Mouse (Mus musculus) forebrain, postnatal 0 days (tissue): Measurements from ENCODE around the gene Acaa1a. TPM values are rescaled to one million over a fixed set of nuclear protein-coding genes. Genes with fewer than 3 reads are reported as not detected.
A peak's percentile ranks its signal among the peaks of the same experiment; 100 is the strongest.

Experiments
- ATAC-seq: fragments of 200-750 bp; cut with Nextera tagmentation; 2 replicates; pipeline ENCODE4 v1.8.0; 2017; ENCODE audit warnings: mild to moderate bottlenecking, moderate library complexity
- DNase-seq: peaks from one replicate; pipeline ENCODE4 v3.0.0-alpha.2; 2015
- H3K27ac ChIP-seq: fragments of 300-500 bp; sonication (generic); 2 replicates; pipeline ENCODE4 v1.5.1; 2014; ENCODE audit warnings: low read depth, mild to moderate bottlenecking, antibody characterized with exemption, low read length, moderate library complexity, mixed read lengths
- H3K27me3 ChIP-seq: fragments of 300-500 bp; sonication (generic); 2 replicates; pipeline ENCODE4 v1.6.1; 2014; ENCODE audit warnings: mild to moderate bottlenecking, low read length, mixed read lengths; ENCODE audit not compliant: insufficient read depth
- H3K36me3 ChIP-seq: fragments of 300-500 bp; sonication (generic); 2 replicates; pipeline ENCODE4 v1.6.1; 2014; ENCODE audit warnings: mild to moderate bottlenecking, moderate library complexity; ENCODE audit not compliant: insufficient read depth
- H3K4me1 ChIP-seq: fragments of 300-500 bp; sonication (generic); 2 replicates; pipeline ENCODE4 v1.6.1; 2014; ENCODE audit warnings: antibody characterized with exemption; ENCODE audit not compliant: insufficient read depth
- H3K4me2 ChIP-seq: fragments of 300-500 bp; sonication (generic); 2 replicates; pipeline ENCODE4 v1.6.1; 2014; ENCODE audit warnings: low read depth, mild to moderate bottlenecking, moderate library complexity
- H3K4me3 ChIP-seq: fragments of 300-500 bp; sonication (generic); 2 replicates; pipeline ENCODE4 v1.5.1; 2014; ENCODE audit warnings: low read depth, low read length, mixed read lengths
- H3K9ac ChIP-seq: fragments of 300-500 bp; sonication (generic); 2 replicates; pipeline ENCODE4 v1.6.1; 2014; ENCODE audit warnings: mild to moderate bottlenecking
- H3K9me3 ChIP-seq: fragments of 300-500 bp; sonication (generic); 2 replicates; pipeline ENCODE4 v1.6.1; 2016; ENCODE audit warnings: low read length
- CTCF ChIP-seq: sonication (generic); IDR thresholded peaks from 2 replicates; pipeline ENCODE4 v1.5.1; 2016; ENCODE audit warnings: antibody characterized with exemption, control low read depth, low read depth
- WGBS: fragments of 180-500 bp; shearing (Covaris S2); extraction: QIAGEN DNeasy Blood & Tissue Kit; methylation state at CpG from one replicate; pipeline ENCODE4 v1.1.7; 2014; 5-methylcytosine and 5-hydroxymethylcytosine counted together
- polyA plus RNA-seq: library from polyadenylated mRNA; unstranded; fragments of >200 nt; fragmentation: Nextera tagmentation; extraction: Ambion mirVana; gene quantifications from 2 replicates; pipeline ENCODE4 v1.2.1, GENCODE M21; 2015
- total RNA-seq: library from RNA; depleted of rRNA; stranded (reverse); fragments of >200 nt; gene quantifications from 2 replicates; pipeline ENCODE4 v1.2.3, GENCODE M21; 2014

Acaa1a gene
- total and polyA plus RNA-seq, 2 experiments from 2014 or later = 86.6 to 130 TPM

GRCm38 (mm10) chr9:119338350-119338749 is 1.1 kb upstream of the Acaa1a start:
- H3K9me3 ChIP-seq = no peaks in the 10 kb centered on the region
- H3K9ac ChIP-seq = no peak overlapping the region
- H3K27ac ChIP-seq = no peak overlapping the region
- no peaks in the 10 kb centered on the region for H3K27me3 ChIP-seq
- TF ChIP-seq CTCF = no peak
- H3K4me2 ChIP-seq = no peak overlapping the region
- H3K4me3 ChIP-seq = no peak overlapping the region
- peaks cover 1% of the 10 kb centered on the region for H3K36me3 ChIP-seq
- 91% methylated on average over 3 of the region's 3 CpGs for WGBS
- DNase-seq = no peak
- H3K4me1 ChIP-seq = peaks cover 15% of the 10 kb centered on the region
- no peak for ATAC-seq

- H3K9ac ChIP-seq = peak overlapping the region; percentile 83; the same call in 1 of the 2 replicates
- WGBS = 53% methylated on average over 7 of the region's 7 CpGs
These were observed 370 bp upstream of the Acaa1a start for GRCm38 (mm10) chr9:119339106-119339505.

GRCm38 (mm10) chr9:119340212-119340580 is 720 bp downstream of the Acaa1a start:
- 5% methylated on average over 8 of the region's 8 CpGs for WGBS
- H3K27ac ChIP-seq = peak overlapping the region; percentile 85

More at GRCm38 (mm10) chr9:119339106-119339505, 370 bp upstream of the Acaa1a start:
- H3K4me1 ChIP-seq = peaks cover 15% of the 10 kb centered on the region
- no peaks in the 10 kb centered on the region for H3K27me3 ChIP-seq
- TF ChIP-seq CTCF = no peak
- H3K4me3 ChIP-seq = peak overlapping the region; percentile 64; the same call in 1 of the 2 replicates
- H3K9me3 ChIP-seq = no peaks in the 10 kb centered on the region
- H3K27ac ChIP-seq = no peak overlapping the region
- H3K4me2 ChIP-seq = peak overlapping the region; percentile 78
- H3K36me3 ChIP-seq = peaks cover 8% of the 10 kb centered on the region
- DNase-seq (no peak), ATAC-seq (no peak)

GRCm38 (mm10) chr9:119340909-119341816 is 1.7 kb downstream of the Acaa1a start, which contains the start of gene Myd88:
Gene Myd88 (minus strand): TSS chr9:119341411.
- TF ChIP-seq CTCF = no peak
- no peaks in the 10 kb centered on the region for H3K9me3 ChIP-seq
- H3K9ac ChIP-seq = peak within 1 kb of the TSS; percentile 83
- peak; percentile 96 for DNase-seq
- H3K4me1 ChIP-seq = peaks cover 15% of the 10 kb centered on the region
- H3K4me2 ChIP-seq = peak within 1 kb of the TSS; percentile 78
- peak within 1 kb of the TSS; percentile 85 for H3K27ac ChIP-seq
- peak; percentile 98 for ATAC-seq
- no peaks in the 10 kb centered on the region for H3K27me3 ChIP-seq
- WGBS = 1% methylated on average over 58 of the region's 68 CpGs
- H3K36me3 ChIP-seq = peaks cover 25% of the 10 kb centered on the region
- H3K4me3 ChIP-seq = peak within 1 kb of the TSS; percentile 64

More at GRCm38 (mm10) chr9:119340212-119340580, 720 bp downstream of the Acaa1a start:
- Histone ChIP-seq H3K4me1 (peaks cover 15% of the 10 kb centered on the region), H3K27me3 (no peaks in the 10 kb centered on the region), H3K4me3 (peak overlapping the region; percentile 64), H3K9me3 (no peaks in the 10 kb centered on the region), H3K36me3 (peaks cover 15% of the 10 kb centered on the region), H3K4me2 (peak overlapping the region; percentile 78), H3K9ac (peak overlapping the region; percentile 83)
- DNase-seq (peak; percentile 30), ATAC-seq (no peak)
- TF ChIP-seq CTCF = no peak

GRCm38 (mm10) chr9:119342728-119343127 is 3.3 kb downstream of the Acaa1a start:
- 89% methylated on average over 7 of the region's 7 CpGs for whole genome bisulfite sequencing
- DNase-seq = no peak
- ATAC-seq = no peak
- H3K9ac ChIP-seq = 0 out of 2 replicates have a peak overlapping the region, but pooled peaks have one; percentile 83
- no peaks in the 10 kb centered on the region for H3K27me3 ChIP-seq
- no peaks in the 10 kb centered on the region for H3K9me3 ChIP-seq
- 0 out of 2 replicates have a peak overlapping the region, but pooled peaks have one; percentile 78 for H3K4me2 ChIP-seq
- no peak for TF ChIP-seq CTCF
- H3K4me1 ChIP-seq = peaks cover 15% of the 10 kb centered on the region
- no peak overlapping the region for H3K27ac ChIP-seq
- peaks cover 40% of the 10 kb centered on the region for H3K36me3 ChIP-seq
- H3K4me3 ChIP-seq = no peak overlapping the region

- peaks cover 62% of the 10 kb centered on the region for H3K36me3 ChIP-seq
- no peak overlapping the region for H3K9ac ChIP-seq
- H3K4me3 ChIP-seq = no peak overlapping the region
- H3K9me3 ChIP-seq = no peaks in the 10 kb centered on the region
- H3K27me3 ChIP-seq = no peaks in the 10 kb centered on the region
- 93% methylated on average over 8 of the region's 8 CpGs for WGBS
- no peak for TF ChIP-seq CTCF
- H3K27ac ChIP-seq = no peak overlapping the region
- DNase-seq = no peak
- no peak for ATAC-seq
- H3K4me1 ChIP-seq = peaks cover 8% of the 10 kb centered on the region
- H3K4me2 ChIP-seq = no peak overlapping the region
These were observed 6.9 kb downstream of the Acaa1a start for GRCm38 (mm10) chr9:119346376-119346775.

- H3K4me1 ChIP-seq = no peaks in the 10 kb centered on the region
- H3K27me3 ChIP-seq = no peaks in the 10 kb centered on the region
- no peak overlapping the region for H3K27ac ChIP-seq
- TF ChIP-seq CTCF = no peak
- peaks cover 46% of the 10 kb centered on the region for H3K36me3 ChIP-seq
- no peak for DNase-seq
- no peak overlapping the region for H3K4me3 ChIP-seq
- no peaks in the 10 kb centered on the region for H3K9me3 ChIP-seq
- 85% methylated on average over 3 of the region's 3 CpGs for WGBS
- ATAC-seq = no peak
- H3K9ac ChIP-seq = no peak overlapping the region
- no peak overlapping the region for H3K4me2 ChIP-seq
These were observed 11.1 kb downstream of the Acaa1a start for GRCm38 (mm10) chr9:119350531-119350930.
